Mouse (Mus musculus): Measurements from ENCODE around the gene Fam216a. TPM values are rescaled to one million over a fixed set of nuclear protein-coding genes. Genes with fewer than 3 reads are reported as not detected.
"Not testable (repeated sequence)": the region's sequence is repeated elsewhere in the genome, so short reads cannot be mapped to it uniquely, and the experiment has no call there.

Gene Fam216a
- polyA plus RNA-seq, 1 experiment from 2014 or later, result 99.6 TPM

- no peak overlapping the region for H3K27ac ChIP-seq (replicated peaks; ENCODE audit: low read depth, low read length)
- no peak overlapping the region for H3K4me3 ChIP-seq (ENCODE audit: low read depth, low read length)
- H3K4me2 ChIP-seq (ENCODE audit: low read depth, severe bottlenecking), result no peak overlapping the region
- no peaks in the 10 kb centered on the region for H3K36me3 ChIP-seq (ENCODE audit: control insufficient read depth, insufficient read depth, low read length)
- no peaks in the 10 kb centered on the region for H3K4me1 ChIP-seq (ENCODE audit: control insufficient read depth, insufficient read depth, low read length)
- no peak for DNase-seq (ENCODE audit: low spot score)
- WGBS, result 67% methylated on average over 12 of the region's 12 CpGs
- ATAC-seq (ENCODE audit: insufficient number of reproducible peaks, low FRiP score, low TSS enrichment, low read depth), result no peak
- no peak overlapping the region for H3K9ac ChIP-seq (ENCODE audit: low read length)
- H3K9me3 ChIP-seq (ENCODE audit: control insufficient read depth, low read length), result no peaks in the 10 kb centered on the region
- H3K27me3 ChIP-seq (ENCODE audit: control insufficient read depth, insufficient read depth, low read length), result no peaks in the 10 kb centered on the region
Observed at GRCm38 (mm10) chr5:122320205-122320781, 51.9 kb downstream of the Fam216a start.

- no peak overlapping the region for H3K4me3 ChIP-seq (ENCODE audit: low read depth, low read length)
- H3K4me2 ChIP-seq (ENCODE audit: low read depth, severe bottlenecking), result no peak overlapping the region
- ATAC-seq (ENCODE audit: insufficient number of reproducible peaks, low FRiP score, low TSS enrichment, low read depth) (no peak), DNase-seq (ENCODE audit: low spot score) (no peak)
- no peaks in the 10 kb centered on the region for H3K36me3 ChIP-seq (ENCODE audit: control insufficient read depth, insufficient read depth, low read length)
- H3K9ac ChIP-seq (ENCODE audit: low read length), result no peak overlapping the region
- H3K4me1 ChIP-seq (ENCODE audit: control insufficient read depth, insufficient read depth, low read length), result no peaks in the 10 kb centered on the region
- H3K9me3 ChIP-seq (ENCODE audit: control insufficient read depth, low read length), result no peaks in the 10 kb centered on the region
- H3K27ac ChIP-seq (replicated peaks; ENCODE audit: low read depth, low read length), result no peak overlapping the region
- H3K27me3 ChIP-seq (ENCODE audit: control insufficient read depth, insufficient read depth, low read length), result no peaks in the 10 kb centered on the region
- 81% methylated on average over 14 of the region's 14 CpGs for WGBS
Observed at GRCm38 (mm10) chr5:122319474-122320204, 52.5 kb downstream of the Fam216a start.

- not testable (repeated sequence) for ATAC-seq (ENCODE audit: insufficient number of reproducible peaks, low FRiP score, low TSS enrichment, low read depth); H3K4me2 ChIP-seq (ENCODE audit: low read depth, severe bottlenecking); H3K9ac ChIP-seq (ENCODE audit: low read length); H3K9me3 ChIP-seq (ENCODE audit: control insufficient read depth, low read length); H3K27ac ChIP-seq (replicated peaks; ENCODE audit: low read depth, low read length); H3K36me3 ChIP-seq (ENCODE audit: control insufficient read depth, insufficient read depth, low read length); DNase-seq (ENCODE audit: low spot score); H3K4me1 ChIP-seq (ENCODE audit: control insufficient read depth, insufficient read depth, low read length); H3K4me3 ChIP-seq (ENCODE audit: low read depth, low read length); H3K27me3 ChIP-seq (ENCODE audit: control insufficient read depth, insufficient read depth, low read length)
- WGBS, result 85% methylated on average over 3 of the region's 3 CpGs
Observed at GRCm38 (mm10) chr5:122318976-122319375, 53.2 kb downstream of the Fam216a start.

- ATAC-seq (ENCODE audit: insufficient number of reproducible peaks, low FRiP score, low TSS enrichment, low read depth), result no peak
- no peaks in the 10 kb centered on the region for H3K4me1 ChIP-seq (ENCODE audit: control insufficient read depth, insufficient read depth, low read length)
Observed at GRCm38 (mm10) chr5:122318100-122318499, 54.1 kb downstream of the Fam216a start.

GRCm38 (mm10) chr5:122317329-122318045 lies 54.7 kb downstream of the Fam216a start:
- no peaks in the 10 kb centered on the region for H3K4me1 ChIP-seq (ENCODE audit: control insufficient read depth, insufficient read depth, low read length)
- H3K36me3 ChIP-seq (ENCODE audit: control insufficient read depth, insufficient read depth, low read length), result peaks cover 2% of the 10 kb centered on the region
- no peaks in the 10 kb centered on the region for H3K9me3 ChIP-seq (ENCODE audit: control insufficient read depth, low read length)
- no peak overlapping the region for H3K4me3 ChIP-seq (ENCODE audit: low read depth, low read length)
- 84% methylated on average over 11 of the region's 11 CpGs for WGBS
- H3K4me2 ChIP-seq (ENCODE audit: low read depth, severe bottlenecking), result no peak overlapping the region
- no peak overlapping the region for H3K27ac ChIP-seq (replicated peaks; ENCODE audit: low read depth, low read length)
- ATAC-seq (ENCODE audit: insufficient number of reproducible peaks, low FRiP score, low TSS enrichment, low read depth) (no peak), DNase-seq (ENCODE audit: low spot score) (no peak)
- H3K27me3 ChIP-seq (ENCODE audit: control insufficient read depth, insufficient read depth, low read length), result no peaks in the 10 kb centered on the region
- H3K9ac ChIP-seq (ENCODE audit: low read length), result no peak overlapping the region

More at GRCm38 (mm10) chr5:122318100-122318499, 54.1 kb downstream of the Fam216a start:
- no peaks in the 10 kb centered on the region; the same call in none of the 2 replicates for H3K36me3 ChIP-seq (ENCODE audit: control insufficient read depth, insufficient read depth, low read length)
- no peak for DNase-seq (ENCODE audit: low spot score)
- H3K27me3 ChIP-seq (ENCODE audit: control insufficient read depth, insufficient read depth, low read length), result no peaks in the 10 kb centered on the region
- 66% methylated on average over 3 of the region's 3 CpGs for whole genome bisulfite sequencing
- H3K4me2 ChIP-seq (ENCODE audit: low read depth, severe bottlenecking), result no peak overlapping the region
- no peak overlapping the region for H3K9ac ChIP-seq (ENCODE audit: low read length)
- no peak overlapping the region for H3K4me3 ChIP-seq (ENCODE audit: low read depth, low read length)
- H3K9me3 ChIP-seq (ENCODE audit: control insufficient read depth, low read length), result no peaks in the 10 kb centered on the region
- H3K27ac ChIP-seq (replicated peaks; ENCODE audit: low read depth, low read length), result no peak overlapping the region

- 75% methylated on average over 20 of the region's 20 CpGs for WGBS
- Histone ChIP-seq H3K36me3 (ENCODE audit: control insufficient read depth, insufficient read depth, low read length) (peaks cover 2% of the 10 kb centered on the region), H3K4me3 (ENCODE audit: low read depth, low read length) (no peak overlapping the region), H3K27ac (replicated peaks; ENCODE audit: low read depth, low read length) (no peak overlapping the region), H3K9ac (ENCODE audit: low read length) (no peak overlapping the region), H3K9me3 (ENCODE audit: control insufficient read depth, low read length) (no peaks in the 10 kb centered on the region), H3K4me1 (ENCODE audit: control insufficient read depth, insufficient read depth, low read length) (no peaks in the 10 kb centered on the region), H3K4me2 (ENCODE audit: low read depth, severe bottlenecking) (no peak overlapping the region), H3K27me3 (ENCODE audit: control insufficient read depth, insufficient read depth, low read length) (no peaks in the 10 kb centered on the region)
- DNase-seq (ENCODE audit: low spot score) (peak; percentile 31), ATAC-seq (ENCODE audit: insufficient number of reproducible peaks, low FRiP score, low TSS enrichment, low read depth) (no peak)
Observed at GRCm38 (mm10) chr5:122314966-122315667, 57.0 kb downstream of the Fam216a start.

Other genes starting within 250 kb of the Fam216a start
- gene Ccdc63, start 231.5 kb downstream of the Fam216a start, polyA plus RNA-seq (2014; fragmentation: Nextera tagmentation; extraction: Ambion mirVana), result 0.04 TPM in 1 of 2 replicates, not detected in the other
- gene Ppp1cc, start 214.1 kb downstream of the Fam216a start, polyA plus RNA-seq (2014; fragmentation: Nextera tagmentation; extraction: Ambion mirVana), result 314 and 346 TPM in 2 replicates
- 6.0 and 8.5 TPM in 2 replicates for gene Hvcn1, start 165.6 kb downstream of the Fam216a start, polyA plus RNA-seq (2014; fragmentation: Nextera tagmentation; extraction: Ambion mirVana)
- 3.6 and 4.0 TPM in 2 replicates for gene Tctn1, start 107.9 kb downstream of the Fam216a start, polyA plus RNA-seq (2014; fragmentation: Nextera tagmentation; extraction: Ambion mirVana)
- gene Pptc7, start 88.0 kb downstream of the Fam216a start, polyA plus RNA-seq (2014; fragmentation: Nextera tagmentation; extraction: Ambion mirVana), result 8.5 and 9.2 TPM in 2 replicates
- 10.8 and 11.6 TPM in 2 replicates for gene Rad9b, start 18.1 kb downstream of the Fam216a start, polyA plus RNA-seq (2014; fragmentation: Nextera tagmentation; extraction: Ambion mirVana)
- 169 and 180 TPM in 2 replicates for gene Vps29, start 18.0 kb downstream of the Fam216a start, polyA plus RNA-seq (2014; fragmentation: Nextera tagmentation; extraction: Ambion mirVana)
- 86.2 and 89.3 TPM in 2 replicates for gene Gpn3, start 488 bp downstream of the Fam216a start, polyA plus RNA-seq (2014; fragmentation: Nextera tagmentation; extraction: Ambion mirVana)
- 45.4 and 52.0 TPM in 2 replicates for gene Arpc3, start 19.5 kb upstream of the Fam216a start, polyA plus RNA-seq (2014; fragmentation: Nextera tagmentation; extraction: Ambion mirVana)
- gene Anapc7, start 49.3 kb upstream of the Fam216a start, polyA plus RNA-seq (2014; fragmentation: Nextera tagmentation; extraction: Ambion mirVana), result 33.9 and 39.2 TPM in 2 replicates
- 36.7 and 43.6 TPM in 2 replicates for gene Atp2a2, start 129.9 kb upstream of the Fam216a start, polyA plus RNA-seq (2014; fragmentation: Nextera tagmentation; extraction: Ambion mirVana)
- gene Ift81, start 242.2 kb upstream of the Fam216a start, polyA plus RNA-seq (2014; fragmentation: Nextera tagmentation; extraction: Ambion mirVana), result 39.6 and 41.6 TPM in 2 replicates